Mouse (Mus musculus) spleen, adult 2 months (tissue): Measurements from ENCODE around the gene S100a4.

Experiments
- CTCF ChIP-seq: fragments of 200-500 bp; IDR thresholded peaks from 2 replicates; pipeline ENCODE4 v1.5.1; 2011; ENCODE audit warnings: mild to moderate bottlenecking, inconsistent platforms; ENCODE audit not compliant: insufficient read depth, insufficient read length, insufficient replicate concordance; ENCODE audit errors: extremely low read depth
- POLR2A ChIP-seq: fragments of 200-500 bp; IDR thresholded peaks from 2 replicates; pipeline ENCODE4 v1.6.1; 2011; ENCODE audit warnings: low read depth, low read length, inconsistent platforms

- TF ChIP-seq CTCF (no peak), POLR2A (no peak)
Observed at GRCm38 (mm10) chr3:90599401-90599800, 4.2 kb upstream of the S100a4 start.
